Mouse (Mus musculus): ENCODE measurements around the gene Vmn2r16.

The Vmn2r16 gene

DNA sequence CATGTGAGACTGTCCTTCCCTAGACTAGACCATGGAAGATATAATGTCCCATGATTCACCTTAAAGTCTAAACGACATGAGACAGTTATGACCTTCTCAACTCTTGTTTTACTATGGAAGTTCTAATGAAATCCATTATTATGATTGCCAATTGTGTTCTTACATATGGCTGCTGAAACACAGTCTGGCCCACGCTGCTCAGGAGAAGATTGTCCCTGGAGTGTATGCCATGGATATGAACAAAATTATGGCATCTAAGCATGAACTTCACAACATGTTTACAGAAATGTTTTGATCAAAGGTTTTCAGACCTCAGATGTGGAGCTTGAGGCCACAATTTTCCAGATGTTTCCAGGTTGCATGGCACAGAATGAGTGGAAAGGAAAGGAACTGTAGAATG, at the start of gene Vmn2r16:
Gene Vmn2r16, plus strand, starts transcription at position 301 of the 400 bp plus-strand sequence.
- in situ Hi-C loops (cut with MseI, MboI) = no loop called here

- in situ Hi-C loops (cut with MseI, MboI) = no loop called here
These were observed 35.3 kb upstream of the Vmn2r16 start for GRCm38 (mm10) chr5:109294655-109295054.

DNA sequence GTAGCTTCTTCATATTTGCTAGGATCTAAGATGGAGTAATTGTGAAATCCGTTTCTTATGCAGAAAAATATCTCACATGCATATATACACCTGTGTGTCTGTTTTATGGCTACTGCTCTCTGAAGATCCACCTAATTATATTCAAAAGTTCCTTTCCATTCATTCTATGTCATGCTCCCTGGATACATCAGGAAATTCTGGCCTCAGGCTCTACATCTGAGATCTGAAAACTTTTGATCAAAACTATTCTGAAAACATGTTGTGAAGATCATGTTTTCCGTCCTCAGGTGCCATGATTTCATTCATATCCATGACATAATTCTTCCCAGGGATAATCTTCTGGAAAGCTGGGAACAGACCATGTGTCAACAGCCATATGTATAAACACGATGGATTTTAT, 32.4 kb upstream of the Vmn2r16 start, which contains the start of gene Vmn2r15:
Gene Vmn2r15, minus strand, starts transcription at position 101 of the 400 bp plus-strand sequence.
- in situ Hi-C loops (cut with MseI, MboI) = no loop called here

- in situ Hi-C loops (cut with MseI, MboI) = no loop called here
These were observed 89.4 kb downstream of the Vmn2r16 start, which contains the start of gene Vmn2r17 for GRCm38 (mm10) chr5:109419388-109419787. Vmn2r17 (plus strand) TSS chr5:109419688.
